Mouse (Mus musculus) ZHBTc4 (cell line): ENCODE measurements around the gene 4930404H24Rik.

Experiments
- DNase-seq: peaks from one replicate; pipeline ENCODE4 v3.0.0-alpha.2; 2011; ENCODE audit warnings: low read depth, low spot score

Gene 4930404H24Rik

DNA sequence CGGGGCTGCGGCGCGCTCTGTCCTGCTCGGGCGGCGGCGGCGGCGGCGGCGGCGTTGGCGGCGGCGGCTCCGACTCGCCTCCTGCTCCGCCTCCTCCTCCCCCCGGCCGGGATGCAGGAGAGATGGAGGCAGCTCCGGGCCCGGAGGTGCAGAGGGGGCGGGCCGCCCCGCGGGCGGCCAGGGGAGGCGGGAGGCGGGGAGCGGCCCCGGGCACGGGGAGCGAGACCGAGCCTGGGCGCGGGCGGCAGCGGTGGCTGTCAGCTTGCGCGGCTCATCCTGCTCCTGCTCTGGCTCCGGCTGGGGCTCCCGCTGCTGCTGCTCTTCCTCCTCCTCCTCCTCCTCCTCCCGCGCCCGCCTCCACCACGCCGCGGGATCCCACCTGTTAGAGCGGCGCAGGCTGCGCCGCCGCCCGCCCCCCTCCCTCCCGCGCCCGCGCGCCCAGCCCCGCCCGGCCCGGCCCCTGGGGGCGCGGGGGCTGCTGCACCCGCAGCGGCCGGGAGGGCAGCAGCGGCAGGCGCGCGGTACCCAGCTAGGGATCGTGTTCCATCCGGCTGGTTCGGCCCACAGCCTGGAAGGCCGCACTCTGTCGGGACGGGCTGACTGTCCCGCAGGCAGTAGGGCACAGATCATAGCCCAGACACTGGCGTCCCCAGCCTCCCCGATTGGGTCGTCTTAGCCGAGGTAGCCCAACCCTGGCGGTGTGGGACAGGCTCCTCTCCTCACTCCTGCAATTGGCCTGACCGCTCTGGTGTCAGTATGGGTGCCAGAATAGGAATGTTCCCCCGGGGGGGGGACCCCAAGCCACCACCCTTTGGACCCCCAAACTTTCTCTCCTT lies 37.6 kb downstream of the 4930404H24Rik start, which contains the start of gene Nol4l:
Nol4l (minus strand) TSS at position 41 of the 836 bp plus-strand sequence.
- peak; percentile 75 for DNase-seq

DNA sequence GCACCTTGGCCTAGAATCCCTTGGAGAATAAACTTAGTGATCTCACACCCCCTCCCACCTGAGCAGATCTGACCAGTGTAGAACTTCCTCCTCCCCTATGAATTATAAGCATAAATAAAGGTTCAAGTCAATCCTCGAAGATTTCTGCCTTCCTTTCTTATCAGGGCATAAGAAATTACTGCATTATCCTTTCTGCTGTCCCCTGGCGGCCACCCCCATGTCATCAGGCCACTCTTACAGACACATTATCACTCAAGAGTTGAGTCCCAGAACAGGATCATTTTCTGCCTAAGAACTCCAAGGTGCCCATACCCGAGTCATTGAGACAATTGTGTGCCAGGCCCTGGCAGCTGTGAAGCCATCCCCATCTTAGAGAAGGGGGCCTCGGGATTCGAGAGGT lies 38.4 kb downstream of the 4930404H24Rik start:
- DNase-seq, result no peak

DNA sequence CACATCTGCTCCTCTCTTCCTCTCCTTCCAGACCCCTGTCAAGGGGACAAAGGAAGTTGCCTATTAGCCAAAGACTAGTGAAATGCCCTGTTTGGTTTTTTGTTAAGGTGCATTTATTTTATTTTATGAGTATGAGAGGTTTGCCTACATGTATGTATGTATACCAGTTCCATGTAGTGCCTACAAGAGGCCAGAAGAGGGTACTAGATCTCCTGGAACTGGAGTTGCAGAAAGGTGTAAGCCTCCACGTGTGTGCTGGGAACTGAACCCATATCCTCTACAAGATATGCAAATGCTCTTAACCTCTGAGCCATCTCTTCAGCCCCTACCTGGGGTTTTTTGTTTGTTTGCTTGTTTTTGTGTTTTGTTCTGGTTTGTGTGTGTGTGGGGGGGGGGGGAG lies 41.4 kb downstream of the 4930404H24Rik start:
- DNase-seq, result no peak

DNA sequence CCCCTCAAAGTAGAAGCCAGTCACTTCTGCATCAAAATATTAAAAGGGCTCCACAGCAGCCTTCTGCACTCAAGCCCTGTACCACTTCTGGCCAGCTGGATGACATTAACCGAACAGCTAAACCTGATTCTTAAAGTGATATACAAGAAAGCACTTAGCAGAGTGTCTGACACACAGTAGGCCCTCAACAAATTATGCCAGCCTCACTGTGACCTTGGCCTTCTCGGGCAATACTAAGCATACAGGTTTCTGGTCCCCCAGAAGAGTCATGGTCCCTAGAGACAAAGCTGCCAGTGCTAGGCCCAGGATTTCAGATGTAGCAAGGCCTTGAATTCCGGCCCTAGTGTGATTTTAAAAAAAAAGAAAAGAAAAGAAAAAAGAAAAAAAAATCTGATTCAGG lies 46.3 kb downstream of the 4930404H24Rik start:
- DNase-seq, result no peak

DNA sequence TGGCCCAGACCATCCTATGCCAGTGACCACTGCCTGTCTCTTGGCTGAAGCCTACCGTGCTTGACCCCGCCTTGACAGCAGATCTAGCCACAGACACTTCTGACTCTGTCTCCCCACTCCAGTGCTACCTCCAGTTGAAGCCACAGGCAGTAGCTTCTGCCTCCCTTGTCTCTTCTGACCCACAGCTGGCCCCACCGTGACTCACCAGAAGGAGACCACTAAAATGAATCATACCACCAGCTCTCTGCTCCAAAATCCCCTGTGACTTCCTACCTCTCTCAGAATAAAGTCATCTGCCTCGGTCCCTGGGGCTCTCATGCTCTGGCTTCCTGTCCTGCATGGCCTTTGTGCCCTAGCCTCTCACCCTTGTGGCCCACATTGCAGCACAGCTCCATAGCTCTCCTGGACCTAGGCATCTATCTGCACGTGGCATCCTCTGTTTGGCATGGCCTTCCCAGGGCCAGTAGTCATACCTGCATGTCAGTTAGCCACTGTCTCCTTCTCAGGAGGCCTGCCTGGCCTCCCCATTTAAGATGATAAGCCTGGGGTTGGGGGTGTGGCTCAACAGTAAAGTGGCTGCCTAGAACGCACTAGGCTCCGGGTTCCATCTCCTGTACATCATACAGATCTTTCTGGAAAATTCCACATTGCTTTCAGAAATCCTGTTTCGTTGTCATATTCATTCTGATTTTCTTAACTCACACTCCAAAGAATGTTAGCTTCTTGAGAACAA lies 50.5 kb downstream of the 4930404H24Rik start:
- DNase-seq, result no peak
